Mouse (Mus musculus): Measurements from ENCODE around the gene Cog1.

Cog1 gene

GRCm38 (mm10) chr11:113708629-113709213, 59.8 kb downstream of the Cog1 start:
- DNase-seq: no peak

- DNase-seq: no peak
Measured at GRCm38 (mm10) chr11:113709272-113709671, 60.3 kb downstream of the Cog1 start.

- DNase-seq: peak; percentile 18
Measured at GRCm38 (mm10) chr11:113709731-113710256, 60.8 kb downstream of the Cog1 start, which contains the start of gene Cpsf4l. TSS of gene Cpsf4l (minus strand) at chr11:113710017.

- DNase-seq: no peak
Measured at GRCm38 (mm10) chr11:113710257-113710777, 61.3 kb downstream of the Cog1 start.

- DNase-seq: no peak
Measured at GRCm38 (mm10) chr11:113711061-113711460, 62.1 kb downstream of the Cog1 start.

- no peak for DNase-seq
Measured at GRCm38 (mm10) chr11:113715078-113715674, 66.2 kb downstream of the Cog1 start.

GRCm38 (mm10) chr11:113716132-113716531, 67.2 kb downstream of the Cog1 start:
- no peak for DNase-seq
